Mouse (Mus musculus): ENCODE measurements at regions not wholly inside any gene's neighbourhood (a gene's known extent, or its start where the extent isn't known, plus 50 kb on each side); places are given as distances from the start of the nearest gene placed in this dataset.

GRCm38 (mm10) chr8:35204971-35205370 lies 560.6 kb upstream of the Gm19410 start:
- ATAC-seq (ENCODE audit: insufficient number of reproducible peaks, low FRiP score, low TSS enrichment, low read depth) (no peak), DNase-seq (ENCODE audit: low spot score) (no peak)
- peaks cover 5% of the 10 kb centered on the region; the same call in 1 of the 2 replicates for H3K4me1 ChIP-seq (ENCODE audit: control insufficient read depth, insufficient read depth, low read length)
- no peak overlapping the region for H3K4me3 ChIP-seq (ENCODE audit: low read depth, low read length)
- WGBS: 63% methylated on average over 15 of the region's 15 CpGs
- H3K27me3 ChIP-seq (ENCODE audit: control insufficient read depth, insufficient read depth, low read length): no peaks in the 10 kb centered on the region
- no peak overlapping the region for H3K9ac ChIP-seq (ENCODE audit: low read length)
- no peaks in the 10 kb centered on the region for H3K36me3 ChIP-seq (ENCODE audit: control insufficient read depth, insufficient read depth, low read length)
- H3K4me2 ChIP-seq (ENCODE audit: low read depth, severe bottlenecking): 0 out of 2 replicates have a peak overlapping the region, but pooled peaks have one; percentile 10
- H3K9me3 ChIP-seq (ENCODE audit: control insufficient read depth, low read length): no peaks in the 10 kb centered on the region
- no peak overlapping the region for H3K27ac ChIP-seq (replicated peaks; ENCODE audit: low read depth, low read length)

GRCm38 (mm10) chr8:35205536-35205935 lies 560.1 kb upstream of the Gm19410 start:
- no peak overlapping the region for H3K4me3 ChIP-seq (ENCODE audit: low read depth, low read length)
- no peak overlapping the region for H3K9ac ChIP-seq (ENCODE audit: low read length)
- no peak overlapping the region for H3K27ac ChIP-seq (replicated peaks; ENCODE audit: low read depth, low read length)
- no peaks in the 10 kb centered on the region for H3K36me3 ChIP-seq (ENCODE audit: control insufficient read depth, insufficient read depth, low read length)
- no peaks in the 10 kb centered on the region for H3K27me3 ChIP-seq (ENCODE audit: control insufficient read depth, insufficient read depth, low read length)
- H3K4me1 ChIP-seq (ENCODE audit: control insufficient read depth, insufficient read depth, low read length): peaks cover 5% of the 10 kb centered on the region; the same call in 1 of the 2 replicates
- ATAC-seq (ENCODE audit: insufficient number of reproducible peaks, low FRiP score, low TSS enrichment, low read depth) (no peak), DNase-seq (ENCODE audit: low spot score) (peak; percentile 78)
- H3K9me3 ChIP-seq (ENCODE audit: control insufficient read depth, low read length): no peaks in the 10 kb centered on the region
- 0 out of 2 replicates have a peak overlapping the region, but pooled peaks have one; percentile 10 for H3K4me2 ChIP-seq (ENCODE audit: low read depth, severe bottlenecking)
- 17% methylated on average over 8 of the region's 8 CpGs for WGBS

GRCm38 (mm10) chr8:35206271-35206670 lies 559.3 kb upstream of the Gm19410 start:
- Histone ChIP-seq H3K9me3 (ENCODE audit: control insufficient read depth, low read length) (no peaks in the 10 kb centered on the region), H3K27ac (replicated peaks; ENCODE audit: low read depth, low read length) (no peak overlapping the region), H3K9ac (ENCODE audit: low read length) (no peak overlapping the region), H3K27me3 (ENCODE audit: control insufficient read depth, insufficient read depth, low read length) (no peaks in the 10 kb centered on the region), H3K4me2 (ENCODE audit: low read depth, severe bottlenecking) (no peak overlapping the region), H3K4me3 (ENCODE audit: low read depth, low read length) (no peak overlapping the region), H3K36me3 (ENCODE audit: control insufficient read depth, insufficient read depth, low read length) (no peaks in the 10 kb centered on the region), H3K4me1 (ENCODE audit: control insufficient read depth, insufficient read depth, low read length) (peaks cover 5% of the 10 kb centered on the region; the same call in 1 of the 2 replicates)
- no peak for ATAC-seq (ENCODE audit: insufficient number of reproducible peaks, low FRiP score, low TSS enrichment, low read depth)
- 52% methylated on average over 6 of the region's 6 CpGs for WGBS
- DNase-seq (ENCODE audit: low spot score): no peak

GRCm38 (mm10) chr8:35208357-35208756 lies 557.2 kb upstream of the Gm19410 start:
- Histone ChIP-seq H3K9ac (ENCODE audit: low read length) (no peak overlapping the region), H3K4me2 (ENCODE audit: low read depth, severe bottlenecking) (no peak overlapping the region), H3K9me3 (ENCODE audit: control insufficient read depth, low read length) (no peaks in the 10 kb centered on the region), H3K4me3 (ENCODE audit: low read depth, low read length) (no peak overlapping the region), H3K36me3 (ENCODE audit: control insufficient read depth, insufficient read depth, low read length) (no peaks in the 10 kb centered on the region), H3K27me3 (ENCODE audit: control insufficient read depth, insufficient read depth, low read length) (no peaks in the 10 kb centered on the region), H3K27ac (replicated peaks; ENCODE audit: low read depth, low read length) (no peak overlapping the region), H3K4me1 (ENCODE audit: control insufficient read depth, insufficient read depth, low read length) (peaks cover 10% of the 10 kb centered on the region; the same call in 1 of the 2 replicates)
- DNase-seq (ENCODE audit: low spot score): no peak
- no peak for ATAC-seq (ENCODE audit: insufficient number of reproducible peaks, low FRiP score, low TSS enrichment, low read depth)
- 80% methylated on average over 5 of the region's 5 CpGs for WGBS

- 69% methylated on average over 10 of the region's 10 CpGs for WGBS
- H3K4me2 ChIP-seq (ENCODE audit: low read depth, severe bottlenecking): no peak overlapping the region
- H3K4me3 ChIP-seq (ENCODE audit: low read depth, low read length): no peak overlapping the region
- no peak overlapping the region for H3K9ac ChIP-seq (ENCODE audit: low read length)
- no peaks in the 10 kb centered on the region for H3K27me3 ChIP-seq (ENCODE audit: control insufficient read depth, insufficient read depth, low read length)
- H3K36me3 ChIP-seq (ENCODE audit: control insufficient read depth, insufficient read depth, low read length): no peaks in the 10 kb centered on the region
- ATAC-seq (ENCODE audit: insufficient number of reproducible peaks, low FRiP score, low TSS enrichment, low read depth) (no peak), DNase-seq (ENCODE audit: low spot score) (peak; percentile 25)
- H3K9me3 ChIP-seq (ENCODE audit: control insufficient read depth, low read length): no peaks in the 10 kb centered on the region
- no peak overlapping the region for H3K27ac ChIP-seq (replicated peaks; ENCODE audit: low read depth, low read length)
- peaks cover 4% of the 10 kb centered on the region; the same call in 1 of the 2 replicates for H3K4me1 ChIP-seq (ENCODE audit: control insufficient read depth, insufficient read depth, low read length)
Observed at GRCm38 (mm10) chr8:35211506-35212452, 553.8 kb upstream of the Gm19410 start.

GRCm38 (mm10) chr8:35213515-35213914 lies 552.1 kb upstream of the Gm19410 start:
- 63% methylated on average over 3 of the region's 3 CpGs for WGBS

GRCm38 (mm10) chr8:35217604-35218003 lies 548.0 kb upstream of the Gm19410 start:
- Histone ChIP-seq H3K4me3 (ENCODE audit: low read depth, low read length) (no peak overlapping the region), H3K9ac (ENCODE audit: low read length) (no peak overlapping the region), H3K36me3 (ENCODE audit: control insufficient read depth, insufficient read depth, low read length) (no peaks in the 10 kb centered on the region), H3K9me3 (ENCODE audit: control insufficient read depth, low read length) (no peaks in the 10 kb centered on the region), H3K4me1 (ENCODE audit: control insufficient read depth, insufficient read depth, low read length) (no peaks in the 10 kb centered on the region; the same call in 1 of the 2 replicates), H3K4me2 (ENCODE audit: low read depth, severe bottlenecking) (no peak overlapping the region), H3K27ac (replicated peaks; ENCODE audit: low read depth, low read length) (no peak overlapping the region), H3K27me3 (ENCODE audit: control insufficient read depth, insufficient read depth, low read length) (no peaks in the 10 kb centered on the region)
- DNase-seq (ENCODE audit: low spot score) (no peak), ATAC-seq (ENCODE audit: insufficient number of reproducible peaks, low FRiP score, low TSS enrichment, low read depth) (no peak)
- WGBS: 91% methylated on average over 11 of the region's 11 CpGs

More at GRCm38 (mm10) chr8:35213515-35213914, 552.1 kb upstream of the Gm19410 start:
- no peaks in the 10 kb centered on the region for H3K9me3 ChIP-seq (ENCODE audit: control insufficient read depth, low read length)
- H3K4me3 ChIP-seq (ENCODE audit: low read depth, low read length): no peak overlapping the region
- H3K27ac ChIP-seq (replicated peaks; ENCODE audit: low read depth, low read length): no peak overlapping the region
- no peaks in the 10 kb centered on the region for H3K27me3 ChIP-seq (ENCODE audit: control insufficient read depth, insufficient read depth, low read length)
- no peak overlapping the region for H3K4me2 ChIP-seq (ENCODE audit: low read depth, severe bottlenecking)
- DNase-seq (ENCODE audit: low spot score) (no peak), ATAC-seq (ENCODE audit: insufficient number of reproducible peaks, low FRiP score, low TSS enrichment, low read depth) (no peak)
- H3K4me1 ChIP-seq (ENCODE audit: control insufficient read depth, insufficient read depth, low read length): peaks cover 4% of the 10 kb centered on the region; the same call in 1 of the 2 replicates
- no peak overlapping the region for H3K9ac ChIP-seq (ENCODE audit: low read length)
- H3K36me3 ChIP-seq (ENCODE audit: control insufficient read depth, insufficient read depth, low read length): no peaks in the 10 kb centered on the region

GRCm38 (mm10) chr8:35218327-35218726 lies 547.3 kb upstream of the Gm19410 start:
- Histone ChIP-seq H3K9me3 (ENCODE audit: control insufficient read depth, low read length) (no peaks in the 10 kb centered on the region), H3K4me3 (ENCODE audit: low read depth, low read length) (no peak overlapping the region), H3K4me1 (ENCODE audit: control insufficient read depth, insufficient read depth, low read length) (no peaks in the 10 kb centered on the region), H3K36me3 (ENCODE audit: control insufficient read depth, insufficient read depth, low read length) (no peaks in the 10 kb centered on the region), H3K4me2 (ENCODE audit: low read depth, severe bottlenecking) (no peak overlapping the region), H3K27me3 (ENCODE audit: control insufficient read depth, insufficient read depth, low read length) (no peaks in the 10 kb centered on the region), H3K9ac (ENCODE audit: low read length) (no peak overlapping the region), H3K27ac (replicated peaks; ENCODE audit: low read depth, low read length) (no peak overlapping the region)
- WGBS: 69% methylated on average over 4 of the region's 4 CpGs
- ATAC-seq (ENCODE audit: insufficient number of reproducible peaks, low FRiP score, low TSS enrichment, low read depth) (no peak), DNase-seq (ENCODE audit: low spot score) (no peak)

All from limb, embryonic 11.5 days (tissue).